Mouse (Mus musculus): ENCODE data around the gene Fitm1.

DNA sequence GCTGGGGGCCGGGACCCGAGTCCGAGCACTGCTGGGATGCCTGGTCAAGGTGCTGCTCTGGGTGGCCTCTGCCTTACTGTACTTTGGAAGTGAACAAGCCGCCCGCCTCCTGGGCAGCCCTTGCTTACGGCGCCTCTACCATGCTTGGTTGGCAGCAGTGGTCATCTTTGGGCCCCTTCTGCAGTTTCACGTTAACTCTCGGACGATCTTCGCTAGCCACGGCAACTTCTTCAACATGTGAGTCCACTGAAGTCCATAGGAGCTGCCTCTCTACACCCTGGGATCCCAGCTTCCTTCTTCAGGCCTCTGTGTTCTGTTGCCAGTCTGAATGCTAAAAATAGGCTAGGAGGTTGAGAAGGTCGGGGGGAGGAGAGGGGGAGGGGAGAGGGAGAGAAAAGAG lies 294 bp downstream of the Fitm1 start:
- TF ChIP-seq EP300 (optimal IDR thresholded peaks at IDR 0.05) (no peak), CTCF (IDR thresholded peaks at IDR 0.05; ENCODE audit: low read depth) (no peak)

Measured in stomach, postnatal 0 days (tissue).